Mouse (Mus musculus) embryonic facial prominence, embryonic 14.5 days (tissue): ENCODE measurements around the gene Ciao2a. TPM values are rescaled to one million over a fixed set of nuclear protein-coding genes. Genes with fewer than 3 reads are reported as not detected.

Experiments
- ATAC-seq: fragments of 200-750 bp; cut with Nextera tagmentation; 2 replicates; pipeline ENCODE4 v1.8.0; 2017; ENCODE audit warnings: low read depth, moderate number of reproducible peaks, moderate TSS enrichment
- DNase-seq: peaks from one replicate; pipeline ENCODE4 v3.0.0-alpha.2; 2015; ENCODE audit warnings: low spot score
- H3K27ac ChIP-seq: fragments of 300-500 bp; sonication (generic); replicated peaks from 2 replicates; pipeline ENCODE4 v1.5.1; 2014; ENCODE audit warnings: low read depth, mild to moderate bottlenecking, low read length, moderate library complexity
- H3K27me3 ChIP-seq: fragments of 300-500 bp; sonication (generic); replicated peaks from 2 replicates; pipeline ENCODE4 v1.6.1; 2014; ENCODE audit warnings: low read length; ENCODE audit not compliant: control insufficient read depth, insufficient read depth
- H3K36me3 ChIP-seq: fragments of 300-500 bp; sonication (generic); 2 replicates; pipeline ENCODE4 v1.6.1; 2014; ENCODE audit warnings: low read length, mixed read lengths; ENCODE audit not compliant: control insufficient read depth, insufficient read depth
- H3K4me1 ChIP-seq: fragments of 300-500 bp; sonication (generic); 2 replicates; pipeline ENCODE4 v1.6.1; 2014; ENCODE audit warnings: antibody characterized with exemption, low read length; ENCODE audit not compliant: control insufficient read depth, insufficient read depth
- H3K4me2 ChIP-seq: fragments of 300-500 bp; sonication (generic); 2 replicates; pipeline ENCODE4 v1.6.1; 2014; ENCODE audit warnings: low read depth, mild to moderate bottlenecking, low read length, moderate library complexity, mixed read lengths
- H3K4me3 ChIP-seq: fragments of 300-500 bp; sonication (generic); 2 replicates; pipeline ENCODE4 v1.5.1; 2014; ENCODE audit warnings: low read depth, mild to moderate bottlenecking, low read length
- H3K9ac ChIP-seq: fragments of 300-500 bp; sonication (generic); 2 replicates; pipeline ENCODE4 v1.6.1; 2014; ENCODE audit warnings: low read depth, mild to moderate bottlenecking, low read length, moderate library complexity, mixed read lengths
- H3K9me3 ChIP-seq: fragments of 300-500 bp; sonication (generic); 2 replicates; pipeline ENCODE4 v1.6.1; 2016; ENCODE audit warnings: low read length; ENCODE audit not compliant: control insufficient read depth
- WGBS: fragments of 180-500 bp; shearing (Covaris S2); extraction: QIAGEN DNeasy Blood & Tissue Kit; methylation state at CpG from one replicate; pipeline ENCODE4 v1.1.7; 2014; 5-methylcytosine and 5-hydroxymethylcytosine counted together
- polyA plus RNA-seq: library from polyadenylated mRNA; unstranded; fragments of >200 nt; fragmentation: Nextera tagmentation; extraction: Ambion mirVana; gene quantifications from 2 replicates; pipeline ENCODE4 v1.2.1, GENCODE M21; 2014

Ciao2a gene
- polyA plus RNA-seq, 1 experiment from 2014 or later = 112 TPM

DNA sequence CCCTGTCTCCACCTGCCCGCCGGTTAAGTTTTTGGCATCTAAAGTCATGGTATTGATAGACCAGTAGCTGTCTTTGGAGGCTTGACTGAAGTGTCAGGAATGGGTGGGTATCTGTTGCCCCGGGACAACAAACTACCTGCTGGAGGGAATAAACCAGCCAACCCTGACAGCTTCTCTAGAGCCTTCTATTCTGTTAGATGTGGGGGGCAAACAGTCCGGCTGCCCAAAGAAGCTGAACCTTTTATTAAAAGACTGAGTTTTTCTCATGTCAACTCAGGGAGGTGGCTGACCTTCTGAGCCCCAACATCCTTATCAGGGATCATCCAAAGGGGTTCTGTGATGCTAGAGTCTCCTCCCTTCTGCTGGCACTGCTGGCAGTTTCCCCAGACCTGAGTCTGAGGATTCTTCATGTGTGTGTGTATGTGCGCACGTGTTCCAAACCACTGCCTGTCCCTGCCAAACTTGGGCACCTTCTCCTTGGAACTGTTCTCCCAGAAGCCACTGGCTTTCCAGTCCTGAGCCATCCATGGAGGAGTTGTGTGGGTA is 32.5 kb downstream of the Ciao2a start:
- ATAC-seq (no peak), DNase-seq (no peak)
- Histone ChIP-seq H3K36me3 (no peaks in the 10 kb centered on the region), H3K4me1 (peaks cover 6% of the 10 kb centered on the region), H3K27ac (no peak overlapping the region), H3K9me3 (no peaks in the 10 kb centered on the region), H3K4me2 (peak overlapping the region; percentile 65; the same call in 1 of the 2 replicates), H3K9ac (0 out of 2 replicates have a peak overlapping the region, but pooled peaks have one; percentile 55), H3K4me3 (no peak overlapping the region), H3K27me3 (peaks cover 25% of the 10 kb centered on the region)
- 79% methylated on average over 6 of the region's 6 CpGs for WGBS

DNA sequence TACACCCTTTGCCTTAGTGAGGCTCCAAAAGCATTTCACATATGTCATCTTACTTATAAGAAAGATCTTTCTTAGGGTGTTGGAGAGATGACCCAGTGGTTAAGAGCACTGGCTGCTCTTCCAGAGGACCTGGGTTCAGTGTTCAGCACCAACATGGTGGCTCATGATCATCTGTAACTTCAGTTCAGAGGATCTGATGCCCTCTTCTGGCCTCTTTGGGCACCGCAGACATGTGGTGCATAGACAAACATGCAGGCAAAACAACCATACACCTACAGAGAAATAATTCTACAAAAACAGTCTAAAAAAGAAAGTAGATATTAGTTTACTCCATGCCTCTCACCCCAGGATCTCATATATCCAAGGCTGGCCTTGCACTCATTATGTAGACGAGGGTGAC is 33.7 kb downstream of the Ciao2a start:
- ATAC-seq (no peak), DNase-seq (no peak)
- 79% methylated on average over 2 of the region's 2 CpGs for WGBS
- Histone ChIP-seq H3K27me3 (peaks cover 25% of the 10 kb centered on the region), H3K36me3 (no peaks in the 10 kb centered on the region), H3K9ac (no peak overlapping the region), H3K4me1 (peaks cover 6% of the 10 kb centered on the region), H3K9me3 (no peaks in the 10 kb centered on the region), H3K4me2 (no peak overlapping the region), H3K27ac (no peak overlapping the region), H3K4me3 (no peak overlapping the region)

DNA sequence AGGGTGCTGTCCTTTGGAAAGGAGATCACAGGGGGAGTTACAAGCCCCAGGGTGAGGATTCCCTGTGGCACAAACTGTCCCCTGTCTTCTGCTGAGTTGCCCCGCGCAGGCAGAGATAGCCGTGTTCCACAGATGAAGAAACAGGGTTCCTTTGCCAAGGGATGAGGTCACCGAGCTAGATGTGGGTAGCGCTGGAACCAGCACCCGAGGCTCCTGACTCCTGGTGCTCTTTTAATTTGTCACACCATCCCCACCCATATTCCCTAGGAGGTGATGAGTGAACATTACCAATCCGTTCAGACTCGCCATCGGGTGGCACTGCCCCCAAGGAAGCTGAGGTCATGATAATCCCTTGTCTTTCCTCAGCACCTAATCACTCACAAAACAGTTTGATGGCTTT is 36.6 kb downstream of the Ciao2a start:
- Histone ChIP-seq H3K9ac (no peak overlapping the region), H3K27ac (no peak overlapping the region), H3K4me1 (peaks cover under 1% of the 10 kb centered on the region), H3K27me3 (peaks cover 13% of the 10 kb centered on the region), H3K4me2 (no peak overlapping the region), H3K4me3 (no peak overlapping the region), H3K36me3 (no peaks in the 10 kb centered on the region), H3K9me3 (no peaks in the 10 kb centered on the region)
- ATAC-seq (no peak), DNase-seq (no peak)
- WGBS = 85% methylated on average over 9 of the region's 9 CpGs

DNA sequence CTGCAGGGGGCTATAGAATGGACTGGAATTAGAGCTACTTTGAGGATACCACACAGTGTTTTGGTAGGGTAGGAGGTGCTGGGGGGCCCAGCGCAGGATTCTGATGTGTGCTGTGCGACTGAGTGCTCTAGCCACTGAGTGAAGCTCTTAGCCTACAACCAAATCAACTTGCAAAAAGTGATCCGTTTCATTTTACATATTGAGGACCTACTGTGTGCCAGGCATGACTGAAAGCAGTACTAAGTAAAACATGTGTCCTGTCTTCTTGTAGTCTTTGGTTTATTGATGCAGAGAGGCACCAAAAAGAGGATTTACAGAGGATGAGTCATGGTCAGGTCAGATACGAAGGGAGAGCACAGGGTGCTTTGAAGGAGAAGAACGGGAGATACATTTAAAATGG is 40.8 kb downstream of the Ciao2a start:
- Histone ChIP-seq H3K27ac (no peak overlapping the region), H3K36me3 (no peaks in the 10 kb centered on the region), H3K4me1 (no peaks in the 10 kb centered on the region; the same call in 1 of the 2 replicates), H3K27me3 (no peaks in the 10 kb centered on the region), H3K9me3 (no peaks in the 10 kb centered on the region), H3K4me2 (no peak overlapping the region), H3K9ac (no peak overlapping the region), H3K4me3 (no peak overlapping the region)
- ATAC-seq = no peak
- no peak for DNase-seq
- 80% methylated on average over 5 of the region's 5 CpGs for WGBS

DNA sequence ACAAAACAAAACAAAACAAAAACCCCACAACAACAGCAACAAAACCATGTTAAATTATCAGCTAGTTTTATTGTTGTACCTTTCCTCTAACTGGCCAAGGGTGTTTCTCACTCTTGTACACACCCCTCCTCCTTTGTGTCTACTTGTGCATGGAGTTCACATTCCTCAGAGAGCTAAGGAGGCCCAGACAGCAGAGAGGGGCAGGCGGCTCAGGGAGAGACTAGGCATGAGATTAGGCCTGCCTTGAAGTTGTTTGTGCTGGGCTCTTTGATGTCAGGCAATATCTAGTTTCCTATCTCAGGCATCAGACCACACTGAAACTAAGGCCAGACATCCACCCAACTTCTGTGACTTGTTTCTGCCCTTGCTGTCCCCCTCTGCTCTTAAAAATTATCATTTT is 41.8 kb downstream of the Ciao2a start:
- peak; percentile 78; the same call in 1 of the 2 replicates for ATAC-seq
- Histone ChIP-seq H3K4me2 (no peak overlapping the region), H3K27ac (no peak overlapping the region), H3K9me3 (no peaks in the 10 kb centered on the region), H3K9ac (no peak overlapping the region), H3K36me3 (no peaks in the 10 kb centered on the region), H3K4me1 (no peaks in the 10 kb centered on the region; the same call in 1 of the 2 replicates), H3K4me3 (no peak overlapping the region), H3K27me3 (no peaks in the 10 kb centered on the region)
- DNase-seq = peak; percentile 46
- 14% methylated on average over 1 of the region's 1 CpGs for WGBS

DNA sequence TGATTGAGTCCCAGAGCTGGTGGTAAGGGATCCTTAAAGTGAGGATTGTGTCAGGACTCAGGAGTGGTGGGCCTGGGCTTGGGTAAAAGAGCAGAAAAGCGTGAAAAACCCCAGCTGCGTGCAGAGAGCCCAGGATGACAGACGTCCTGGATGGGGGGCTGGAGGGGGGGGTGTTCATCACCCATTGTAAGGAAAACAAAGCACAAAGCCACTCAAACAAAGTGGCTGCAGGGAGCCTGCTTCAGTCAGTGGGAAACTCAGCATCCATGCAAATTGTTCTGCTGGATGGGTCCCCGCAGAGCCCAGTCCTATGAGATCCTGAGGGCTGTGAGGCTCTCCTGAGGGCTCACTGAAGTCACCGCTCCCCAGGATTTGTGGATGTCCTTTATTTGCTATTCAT is 44.1 kb downstream of the Ciao2a start:
- H3K9ac ChIP-seq = no peak overlapping the region
- no peaks in the 10 kb centered on the region for H3K9me3 ChIP-seq
- no peaks in the 10 kb centered on the region for H3K36me3 ChIP-seq
- no peak overlapping the region for H3K4me3 ChIP-seq
- H3K27me3 ChIP-seq = no peaks in the 10 kb centered on the region
- no peak for DNase-seq
- H3K4me2 ChIP-seq = no peak overlapping the region
- H3K4me1 ChIP-seq = no peaks in the 10 kb centered on the region; the same call in 1 of the 2 replicates
- H3K27ac ChIP-seq = no peak overlapping the region
- 32% methylated on average over 5 of the region's 5 CpGs for WGBS
- ATAC-seq = no peak

DNA sequence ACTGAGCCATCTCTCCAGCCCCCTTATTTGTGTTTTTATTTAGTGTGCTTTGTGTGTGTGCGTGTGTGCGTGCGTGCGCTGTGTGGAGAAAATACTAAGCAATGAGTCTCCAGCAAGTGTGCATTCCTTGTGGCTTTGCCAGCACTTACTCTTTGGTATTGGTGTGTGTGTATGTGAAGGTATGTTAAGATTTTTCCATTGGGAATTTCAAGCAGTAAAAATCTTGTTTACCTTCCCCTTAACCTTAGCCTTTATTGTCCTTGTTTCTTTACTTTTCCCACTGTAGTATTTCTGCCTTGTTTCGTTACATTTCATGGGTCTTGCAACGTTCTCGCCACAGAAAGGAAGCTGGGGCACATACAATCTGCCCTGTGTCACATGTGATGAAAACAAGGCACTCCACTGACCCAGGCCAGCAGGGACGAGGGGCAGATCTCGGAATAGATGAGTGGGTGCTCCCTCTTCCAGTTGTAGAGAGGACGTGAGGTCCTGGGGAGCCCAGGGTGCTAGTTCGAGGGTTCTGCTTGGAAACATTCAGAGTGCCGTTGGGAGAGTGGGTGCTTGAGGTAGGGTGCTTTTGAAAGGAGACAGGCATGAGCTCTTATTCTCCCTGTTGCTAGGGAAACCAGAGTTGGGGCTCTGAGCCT is 45.0 kb downstream of the Ciao2a start:
- H3K36me3 ChIP-seq = no peaks in the 10 kb centered on the region
- H3K4me1 ChIP-seq = no peaks in the 10 kb centered on the region
- no peak overlapping the region for H3K27ac ChIP-seq
- H3K4me3 ChIP-seq = no peak overlapping the region
- no peak for ATAC-seq
- no peaks in the 10 kb centered on the region for H3K27me3 ChIP-seq
- no peak for DNase-seq
- H3K9ac ChIP-seq = no peak overlapping the region
- H3K9me3 ChIP-seq = no peaks in the 10 kb centered on the region
- 75% methylated on average over 12 of the region's 12 CpGs for WGBS
- no peak overlapping the region for H3K4me2 ChIP-seq

DNA sequence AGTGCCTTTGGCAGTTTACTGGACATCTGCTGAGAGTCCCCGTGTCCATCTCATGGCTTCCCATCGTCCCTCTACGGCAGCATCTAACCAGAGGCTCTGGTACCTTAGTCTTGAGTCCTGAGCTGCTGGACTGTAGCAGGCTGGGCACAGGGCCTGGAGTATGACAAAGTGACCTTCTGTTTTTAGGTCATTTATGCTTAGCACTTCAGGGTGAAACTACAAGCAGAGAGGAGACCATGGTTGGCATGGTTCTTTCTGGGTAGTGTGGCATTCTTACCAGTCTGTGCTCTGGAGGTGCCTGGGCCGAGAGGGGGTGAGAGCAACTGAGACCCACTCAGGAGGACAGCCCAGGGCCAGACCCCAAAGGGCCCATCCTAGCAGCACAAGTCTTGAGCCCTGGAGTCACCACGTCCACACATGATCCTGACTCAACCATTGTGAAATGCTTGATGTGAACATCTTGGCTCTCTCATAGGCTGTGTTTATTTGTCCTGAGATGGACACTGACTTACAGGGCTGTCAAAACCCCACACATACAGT is 47.0 kb downstream of the Ciao2a start:
- H3K4me2 ChIP-seq = no peak overlapping the region
- H3K27ac ChIP-seq = no peak overlapping the region
- H3K9me3 ChIP-seq = no peaks in the 10 kb centered on the region
- WGBS = 97% methylated on average over 5 of the region's 5 CpGs
- DNase-seq (no peak), ATAC-seq (no peak)
- H3K36me3 ChIP-seq = no peaks in the 10 kb centered on the region
- no peak overlapping the region for H3K4me3 ChIP-seq
- no peak overlapping the region for H3K9ac ChIP-seq
- H3K4me1 ChIP-seq = no peaks in the 10 kb centered on the region
- H3K27me3 ChIP-seq = no peaks in the 10 kb centered on the region

DNA sequence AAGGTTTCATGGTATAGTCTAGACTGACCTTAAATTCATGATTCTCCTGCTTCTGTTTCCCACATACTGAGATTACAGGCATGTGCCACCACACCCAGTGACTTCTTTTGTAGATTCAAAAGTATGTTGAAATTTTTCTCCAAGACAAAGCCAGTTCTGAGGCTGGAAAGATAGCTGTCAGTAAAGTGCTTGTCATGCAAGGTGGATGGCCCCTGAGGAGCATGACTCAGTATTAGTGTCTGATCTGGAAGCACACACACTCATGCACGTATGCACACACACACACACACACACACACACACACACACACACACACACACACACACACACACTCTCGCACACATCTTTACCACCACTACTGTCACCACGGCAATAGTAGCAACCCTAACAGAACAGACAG is 48.6 kb downstream of the Ciao2a start:
- H3K9ac ChIP-seq = no peak overlapping the region
- H3K4me2 ChIP-seq = no peak overlapping the region
- H3K9me3 ChIP-seq = no peaks in the 10 kb centered on the region
- H3K4me1 ChIP-seq = no peaks in the 10 kb centered on the region
- 84% methylated on average over 3 of the region's 3 CpGs for WGBS
- no peak overlapping the region for H3K4me3 ChIP-seq
- no peak for ATAC-seq
- no peak for DNase-seq
- no peaks in the 10 kb centered on the region for H3K27me3 ChIP-seq
- H3K36me3 ChIP-seq = no peaks in the 10 kb centered on the region
- H3K27ac ChIP-seq = no peak overlapping the region
